Mouse (Mus musculus) ES-E14 (cell line): ENCODE data around the gene Aff2. TPM values are rescaled to one million over a fixed set of nuclear protein-coding genes. Genes with fewer than 3 reads are reported as not detected.

ENCODE experiments used
- DNase-seq: peaks from one replicate; pipeline ENCODE4 v3.0.0-alpha.2; 2013; ENCODE audit warnings: low read depth, low spot score
- H3K27ac ChIP-seq: 2 replicates; pipeline ENCODE4 v1.5.1; 2012; ENCODE audit warnings: low read depth, mild to moderate bottlenecking, low read length, moderate library complexity, mixed read lengths; ENCODE audit not compliant: poor library complexity, insufficient read depth, severe bottlenecking
- H3K36me3 ChIP-seq: 2 replicates; pipeline ENCODE4 v1.6.1; 2012; ENCODE audit warnings: mild to moderate bottlenecking, low read length, moderate library complexity, mixed read lengths; ENCODE audit not compliant: control insufficient read depth, poor library complexity, insufficient read depth, severe bottlenecking
- H3K4me1 ChIP-seq, 2 experiments: fragments of 150-350 bp in 1 of 2; sonication (generic) in 1 of 2; 2 replicates each; pipeline ENCODE4 v1.6.1; 2012; ENCODE audit warnings: low read length in 2 of 2, mild to moderate bottlenecking in 1 of 2, mixed read lengths in 1 of 2; ENCODE audit not compliant: control insufficient read depth in 2 of 2, insufficient read depth in 2 of 2, poor library complexity in 1 of 2
- H3K4me3 ChIP-seq, 2 experiments: fragments of 150-350 bp in 1 of 2; sonication (generic) in 1 of 2; 2 replicates each; pipeline ENCODE4 v1.5.1; 2012; ENCODE audit warnings: low read length in 2 of 2, low read depth in 1 of 2, mild to moderate bottlenecking in 1 of 2, mixed read lengths in 1 of 2; ENCODE audit not compliant: insufficient read depth in 1 of 2, poor library complexity in 1 of 2, severe bottlenecking in 1 of 2
- H3K9ac ChIP-seq: 2 replicates; pipeline ENCODE4 v1.6.1; 2012; ENCODE audit warnings: low read depth, mild to moderate bottlenecking, low read length, mixed read lengths; ENCODE audit not compliant: poor library complexity, insufficient read depth, severe bottlenecking
- H3K9me3 ChIP-seq: fragments of 150-350 bp; sonication (generic); 2 replicates; pipeline ENCODE4 v1.6.1; 2012; ENCODE audit warnings: low read depth, mild to moderate bottlenecking, low read length; ENCODE audit not compliant: control insufficient read depth, insufficient read depth
- CHD2 ChIP-seq: IDR thresholded peaks from 2 replicates; pipeline ENCODE4 v1.6.1; 2014; ENCODE audit warnings: mild to moderate bottlenecking, low read depth, low read length, inconsistent platforms
- HCFC1 ChIP-seq: IDR thresholded peaks from 2 replicates; pipeline ENCODE4 v1.6.1; 2012; ENCODE audit warnings: low read length, inconsistent platforms, borderline replicate concordance; ENCODE audit not compliant: insufficient read depth
- MAFK ChIP-seq: IDR thresholded peaks from 2 replicates; pipeline ENCODE4 v1.6.1; 2014; ENCODE audit warnings: mild to moderate bottlenecking, low read depth, low read length, inconsistent platforms; ENCODE audit not compliant: insufficient read depth
- ZC3H11A ChIP-seq: IDR thresholded peaks from 2 replicates; pipeline ENCODE4 v1.6.1; 2012; ENCODE audit warnings: low read depth, mild to moderate bottlenecking, inconsistent platforms, low read length, borderline replicate concordance
- ZNF384 ChIP-seq: IDR thresholded peaks from 2 replicates; pipeline ENCODE4 v1.6.1; 2012; ENCODE audit warnings: low read depth, low read length, inconsistent platforms
- in situ Hi-C, 2 experiments: fragments of 600-800 bp; cut with MboI; formaldehyde crosslinking; loops; one replicate each; pipeline ENCODE4 v1.15.1; 2025; ENCODE audit warnings: low sequenced_read_pairs in 2 of 2, inconsistent platforms in 1 of 2; ENCODE audit not compliant: unreplicated experiment in 2 of 2
- total RNA-seq: library from RNA; depleted of rRNA; stranded (reverse); fragments of 300-350 nt; gene quantifications from 2 replicates; pipeline ENCODE4 v1.2.3, GENCODE M21; 2012

Gene Aff2
- total RNA-seq, 1 experiment: 0.71 TPM

DNA sequence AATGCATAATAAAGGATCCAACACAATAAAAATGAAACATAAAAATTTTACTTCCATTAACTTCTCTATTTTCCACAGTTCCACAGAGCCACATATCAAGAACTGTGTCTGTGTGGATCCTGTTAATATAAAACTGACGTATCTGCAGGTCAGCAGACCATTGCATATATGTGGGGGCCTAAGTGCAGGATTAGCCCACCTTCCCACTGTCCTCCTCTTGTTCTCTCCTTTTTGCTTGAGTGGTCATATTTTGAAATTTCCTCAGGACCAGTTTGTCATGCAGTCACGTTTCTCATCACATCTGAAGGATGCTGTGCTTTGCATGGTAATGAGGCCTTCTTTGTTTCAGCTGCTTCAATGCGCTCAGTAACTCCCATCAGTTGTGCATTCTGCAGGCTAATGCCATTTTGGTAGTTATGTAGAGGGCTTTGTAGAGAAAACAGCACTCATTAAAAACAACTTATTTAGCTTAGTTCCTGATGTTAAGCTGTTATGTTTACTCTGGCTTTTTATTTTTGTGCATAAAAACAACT, 306.1 kb downstream of the Aff2 start:
- no peak overlapping the region for H3K4me3 ChIP-seq
- H3K36me3 ChIP-seq: no peaks in the 10 kb centered on the region
- H3K27ac ChIP-seq: no peak overlapping the region
- H3K4me1 ChIP-seq: no peaks in the 10 kb centered on the region
- no peak for TF ChIP-seq MAFK
- no peak for TF ChIP-seq ZNF384
- no peak for TF ChIP-seq HCFC1
- TF ChIP-seq ZC3H11A: no peak
- TF ChIP-seq CHD2: no peak
- H3K9ac ChIP-seq: no peak overlapping the region
- DNase-seq: no peak
- H3K9me3 ChIP-seq: no peaks in the 10 kb centered on the region
- in situ Hi-C loops: no loop called here

DNA sequence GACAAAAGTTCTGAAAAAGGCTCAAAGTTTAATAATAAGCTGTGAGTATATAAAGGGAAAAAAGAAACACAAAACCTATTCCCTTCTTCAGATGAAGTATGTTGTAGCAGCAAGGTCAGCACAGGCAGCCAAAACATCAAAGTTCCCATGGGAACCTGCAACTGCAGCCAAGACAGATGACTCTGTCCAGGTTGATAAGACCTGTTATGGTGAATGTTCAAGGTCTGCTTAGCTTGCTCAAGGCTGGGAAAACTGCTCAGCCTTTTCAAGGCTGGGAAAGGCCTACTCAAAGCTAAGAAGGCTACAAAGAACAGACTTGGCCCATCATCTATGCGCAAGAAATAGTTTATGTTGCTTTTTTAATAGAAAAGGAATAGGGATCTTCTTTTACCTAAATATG, 315.6 kb downstream of the Aff2 start:
- Histone ChIP-seq H3K9ac (no peak overlapping the region), H3K27ac (no peak overlapping the region), H3K36me3 (no peaks in the 10 kb centered on the region), H3K4me3 (no peak overlapping the region), H3K9me3 (no peaks in the 10 kb centered on the region), H3K4me1 (no peaks in the 10 kb centered on the region)
- no peak for DNase-seq
- TF ChIP-seq MAFK: no peak
- in situ Hi-C loops: no loop called here

DNA sequence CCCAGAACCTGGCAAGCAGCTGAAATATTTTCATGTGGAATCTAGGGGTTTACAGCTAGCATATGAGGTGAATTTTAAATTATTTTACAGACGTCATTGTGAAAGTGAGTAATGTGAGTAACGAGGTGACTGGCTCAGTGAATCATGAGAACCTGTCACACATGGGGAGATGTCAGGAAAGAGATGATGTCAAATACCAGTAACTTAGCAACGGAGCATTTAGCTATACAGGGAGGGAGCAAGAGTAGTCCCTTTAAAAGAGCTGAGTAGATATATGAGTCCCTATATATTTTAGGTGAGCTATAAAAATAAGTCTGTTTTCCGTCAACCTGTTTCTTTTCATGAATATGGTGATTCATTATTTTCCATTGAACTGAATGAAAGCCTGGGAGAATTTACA, 338.7 kb downstream of the Aff2 start:
- no peak for DNase-seq
- TF ChIP-seq ZC3H11A: no peak
- TF ChIP-seq CHD2: no peak
- no peak for TF ChIP-seq MAFK
- no peak for TF ChIP-seq HCFC1
- TF ChIP-seq ZNF384: no peak

DNA sequence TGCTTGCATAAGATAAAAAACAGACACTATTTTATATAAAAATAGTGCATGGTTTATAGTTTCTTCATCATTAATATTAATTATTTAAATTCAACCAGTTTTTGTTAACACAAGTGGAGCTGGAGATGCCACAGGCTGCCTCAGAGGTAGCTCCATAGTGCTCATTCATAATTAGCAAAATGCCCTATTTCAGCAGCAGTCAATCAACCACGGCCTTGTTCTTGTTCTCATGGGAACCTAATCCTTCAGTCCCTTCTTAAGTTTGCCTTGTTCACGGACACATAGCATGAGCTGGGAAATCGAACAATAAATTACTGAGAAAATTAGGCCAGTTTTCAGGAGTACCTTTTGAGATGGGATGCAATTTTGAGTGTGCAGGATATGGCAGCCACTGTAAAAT, 378.9 kb downstream of the Aff2 start:
- DNase-seq: no peak
- in situ Hi-C loops: no loop called here
- no peak overlapping the region for H3K27ac ChIP-seq

More for the DNA sequence above, 338.7 kb downstream of the Aff2 start:
- no peaks in the 10 kb centered on the region for H3K9me3 ChIP-seq
- H3K27ac ChIP-seq: no peak overlapping the region
- H3K4me3 ChIP-seq: no peak overlapping the region
- no peak overlapping the region for H3K9ac ChIP-seq
- H3K4me1 ChIP-seq: no peaks in the 10 kb centered on the region
- in situ Hi-C loops: no loop called here
- H3K36me3 ChIP-seq: no peaks in the 10 kb centered on the region

DNA sequence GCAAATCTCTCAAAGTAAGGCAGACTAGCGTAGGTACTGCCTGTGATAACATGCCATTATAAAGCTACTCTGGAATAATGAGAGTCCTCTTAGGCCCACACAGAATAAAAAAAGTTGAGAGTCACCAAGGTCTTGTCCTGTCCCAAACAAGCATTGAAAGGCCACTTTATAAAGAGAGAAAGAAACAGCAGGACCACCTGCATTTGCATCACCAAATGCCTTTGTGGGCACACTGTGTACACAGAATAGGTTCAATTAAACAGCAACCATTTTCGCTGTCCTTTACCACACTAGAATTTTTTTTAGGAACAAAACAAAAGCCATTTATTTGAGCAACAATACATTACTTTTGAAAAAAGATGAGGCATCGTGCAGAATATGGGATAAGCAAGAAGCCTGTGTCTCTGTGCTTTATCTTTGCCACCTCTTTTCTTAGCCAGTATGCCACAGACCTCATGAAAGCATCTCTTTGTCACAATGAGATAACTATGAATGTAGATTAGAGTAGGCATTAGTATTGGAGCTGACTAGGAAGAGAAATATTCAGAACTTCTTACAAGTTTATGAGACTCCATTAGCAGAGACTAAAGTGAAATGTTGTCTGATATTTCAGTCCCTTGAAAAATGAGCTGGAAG, 385.0 kb downstream of the Aff2 start:
- TF ChIP-seq HCFC1 (no peak), ZC3H11A (no peak), CHD2 (no peak), MAFK (no peak), ZNF384 (no peak)
- in situ Hi-C loops: no loop called here
- no peak overlapping the region for H3K27ac ChIP-seq
- no peak for DNase-seq
- no peak overlapping the region for H3K4me3 ChIP-seq
- H3K9me3 ChIP-seq: no peaks in the 10 kb centered on the region
- H3K9ac ChIP-seq: no peak overlapping the region
- no peaks in the 10 kb centered on the region for H3K4me1 ChIP-seq
- H3K36me3 ChIP-seq: no peaks in the 10 kb centered on the region

More for the DNA sequence above, 378.9 kb downstream of the Aff2 start:
- Histone ChIP-seq H3K9me3 (no peaks in the 10 kb centered on the region), H3K36me3 (no peaks in the 10 kb centered on the region), H3K4me1 (no peaks in the 10 kb centered on the region), H3K4me3 (no peak overlapping the region), H3K9ac (no peak overlapping the region)
- TF ChIP-seq ZC3H11A (no peak), MAFK (no peak), HCFC1 (no peak), CHD2 (no peak), ZNF384 (no peak)
